Mouse (Mus musculus) retina, adult 2 months (tissue): ENCODE data around the gene Fsd1.

Experiments used
- DNase-seq: peaks from one replicate; pipeline ENCODE4 v3.0.0-alpha.2; 2012; ENCODE audit warnings: low read depth, low spot score

Gene Fsd1

DNA sequence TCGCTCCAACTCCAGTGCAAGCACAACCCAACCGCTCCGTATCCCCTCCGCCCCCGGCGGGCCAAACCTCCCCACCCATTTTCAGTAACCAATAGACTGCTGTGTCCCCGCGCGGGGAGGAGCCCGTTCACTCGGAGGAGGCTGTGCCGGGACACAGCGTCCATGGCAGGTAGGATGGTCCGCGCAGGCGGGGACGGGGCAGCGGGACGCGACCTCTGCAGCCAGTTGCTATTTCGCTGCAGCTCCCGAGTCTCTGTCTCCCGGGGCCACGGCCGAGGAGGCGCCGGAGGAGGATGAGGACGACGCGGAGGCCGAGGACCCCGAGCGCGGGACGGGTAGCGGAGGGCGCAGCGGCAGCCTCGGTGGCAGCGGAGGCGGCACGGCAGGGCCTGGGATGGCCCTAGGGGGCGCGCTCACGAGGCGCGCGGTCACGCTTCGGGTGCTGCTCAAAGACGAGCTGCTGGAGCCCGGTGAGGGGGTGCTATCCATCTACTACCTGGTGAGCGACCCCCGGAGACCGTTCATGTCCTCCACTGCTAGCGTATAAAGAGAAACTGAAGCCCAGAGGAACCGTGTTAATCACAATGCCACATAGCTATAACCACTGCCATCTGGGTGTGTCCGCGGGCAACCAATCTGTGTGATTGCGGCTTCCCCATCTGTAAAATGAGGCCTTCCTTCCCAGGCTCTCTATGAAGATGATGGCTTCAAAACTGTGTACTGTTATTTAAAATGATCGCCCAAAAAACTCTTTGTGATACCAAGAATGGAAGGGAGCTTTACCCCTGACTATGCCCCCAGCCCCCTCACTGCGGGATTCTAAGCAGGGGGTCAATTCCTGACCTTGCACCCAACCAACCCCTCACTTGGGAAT lies 23.0 kb downstream of the Fsd1 start:
- peak; percentile 57 for DNase-seq

DNA sequence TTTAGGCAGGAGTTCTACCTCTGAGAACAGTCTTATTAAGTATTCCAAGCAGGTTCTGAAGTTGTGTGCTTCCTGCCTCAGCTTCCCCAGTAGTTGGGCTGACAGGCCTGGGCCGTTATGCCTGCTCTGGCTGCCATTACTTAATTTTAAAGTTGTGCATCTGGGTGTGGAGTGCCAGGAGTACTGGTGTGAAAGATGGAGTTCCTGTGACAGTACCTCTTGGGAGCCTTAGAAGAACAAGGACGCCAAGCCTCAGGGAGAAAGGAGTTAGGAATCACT lies 23.6 kb downstream of the Fsd1 start:
- DNase-seq = no peak

DNA sequence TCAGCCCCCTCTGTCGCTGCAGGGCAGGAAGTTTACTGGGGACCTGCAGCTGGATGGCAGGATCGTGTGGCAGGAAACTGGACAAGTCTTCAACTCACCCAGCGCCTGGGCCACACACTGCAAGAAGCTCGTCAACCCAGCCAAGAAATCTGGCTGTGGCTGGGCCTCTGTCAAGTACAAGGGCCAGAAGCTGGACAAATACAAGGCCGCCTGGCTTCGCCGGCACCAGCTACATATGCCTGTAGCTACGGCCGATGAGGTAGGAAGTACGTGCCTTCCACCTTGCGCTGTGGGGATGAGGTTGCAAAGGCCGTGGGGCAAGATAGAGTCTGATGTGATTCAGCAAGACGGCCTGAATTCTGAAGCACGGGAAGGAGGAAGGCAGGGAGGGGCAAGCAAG lies 23.9 kb downstream of the Fsd1 start:
- DNase-seq = no peak

DNA sequence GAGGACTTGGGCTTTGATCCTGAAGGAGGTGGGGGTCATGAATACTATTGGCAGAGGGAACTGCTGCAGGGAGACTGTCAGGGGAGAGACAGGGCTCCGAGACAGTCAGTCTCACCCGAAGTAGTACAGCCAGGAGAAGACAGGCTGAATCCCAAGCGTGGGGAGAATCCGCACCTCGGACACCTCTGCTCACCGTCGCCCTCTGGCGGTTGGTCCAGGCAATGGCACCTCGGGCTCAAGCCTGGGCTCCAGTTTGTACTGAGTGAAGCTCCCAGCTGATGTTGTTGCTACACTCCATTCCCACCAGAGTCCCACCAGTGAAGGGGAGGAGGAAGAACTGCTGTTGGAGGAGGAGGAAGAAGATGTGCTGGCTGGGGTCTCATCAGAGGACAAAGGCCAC lies 24.4 kb downstream of the Fsd1 start:
- no peak for DNase-seq

DNA sequence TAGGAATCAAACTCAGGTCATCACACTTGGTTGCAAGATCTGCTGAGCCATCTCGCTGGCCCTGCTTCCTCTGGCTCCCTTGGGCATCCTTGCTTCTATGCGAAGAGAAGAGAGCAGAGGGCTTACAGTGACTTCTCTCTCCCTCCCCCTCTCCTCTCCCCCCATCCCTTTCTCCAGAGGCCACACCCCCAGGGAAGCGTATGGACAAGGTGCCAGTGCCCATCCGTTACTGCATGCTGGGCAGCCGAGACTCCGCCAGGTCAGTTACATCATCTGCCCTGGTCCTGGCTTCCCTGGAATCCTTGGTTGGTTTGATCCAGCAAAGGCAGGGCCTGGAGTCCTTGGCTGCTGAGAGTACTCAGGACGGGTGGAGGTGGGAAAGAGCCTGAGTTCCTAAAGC lies 25.1 kb downstream of the Fsd1 start:
- DNase-seq = no peak

DNA sequence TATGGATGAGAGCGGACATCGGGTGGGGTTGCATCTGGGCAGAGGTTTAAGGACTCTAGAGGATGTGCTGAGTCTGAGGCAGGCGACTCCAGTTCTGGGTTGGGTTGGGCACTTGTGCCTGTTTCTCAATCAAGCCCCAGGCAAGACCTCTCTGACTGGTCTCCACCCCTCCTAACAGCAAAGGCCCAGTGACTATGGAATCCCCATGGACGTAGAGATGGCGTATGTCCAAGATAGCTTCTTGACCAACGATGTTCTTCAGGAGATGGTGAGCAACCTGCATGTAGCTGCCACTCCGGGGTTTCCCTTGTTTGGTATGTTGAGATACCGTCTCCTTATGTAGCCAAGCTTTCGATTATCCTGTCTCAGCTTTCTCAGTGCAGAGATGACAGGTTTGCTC lies 29.0 kb downstream of the Fsd1 start:
- no peak for DNase-seq

DNA sequence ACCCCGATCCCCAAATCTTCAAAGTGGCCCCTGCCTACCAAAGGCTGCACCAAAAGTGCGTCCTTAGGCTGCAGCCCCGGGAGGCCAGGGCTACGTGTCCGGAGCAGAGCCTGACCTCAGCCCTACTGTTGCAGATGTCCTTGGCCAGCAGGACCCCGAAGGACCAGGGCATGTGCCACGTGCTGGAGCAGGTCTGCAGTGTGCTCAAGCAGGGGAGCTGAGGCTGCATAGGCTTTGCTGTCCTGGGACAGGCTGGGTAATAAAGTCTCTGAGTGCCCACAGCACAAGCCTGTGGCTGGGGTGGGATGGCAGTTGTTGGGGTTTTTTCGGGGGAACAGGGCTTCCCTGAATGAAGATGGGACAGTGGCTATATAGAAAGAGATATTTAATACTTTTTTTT lies 30.1 kb downstream of the Fsd1 start:
- no peak for DNase-seq

DNA sequence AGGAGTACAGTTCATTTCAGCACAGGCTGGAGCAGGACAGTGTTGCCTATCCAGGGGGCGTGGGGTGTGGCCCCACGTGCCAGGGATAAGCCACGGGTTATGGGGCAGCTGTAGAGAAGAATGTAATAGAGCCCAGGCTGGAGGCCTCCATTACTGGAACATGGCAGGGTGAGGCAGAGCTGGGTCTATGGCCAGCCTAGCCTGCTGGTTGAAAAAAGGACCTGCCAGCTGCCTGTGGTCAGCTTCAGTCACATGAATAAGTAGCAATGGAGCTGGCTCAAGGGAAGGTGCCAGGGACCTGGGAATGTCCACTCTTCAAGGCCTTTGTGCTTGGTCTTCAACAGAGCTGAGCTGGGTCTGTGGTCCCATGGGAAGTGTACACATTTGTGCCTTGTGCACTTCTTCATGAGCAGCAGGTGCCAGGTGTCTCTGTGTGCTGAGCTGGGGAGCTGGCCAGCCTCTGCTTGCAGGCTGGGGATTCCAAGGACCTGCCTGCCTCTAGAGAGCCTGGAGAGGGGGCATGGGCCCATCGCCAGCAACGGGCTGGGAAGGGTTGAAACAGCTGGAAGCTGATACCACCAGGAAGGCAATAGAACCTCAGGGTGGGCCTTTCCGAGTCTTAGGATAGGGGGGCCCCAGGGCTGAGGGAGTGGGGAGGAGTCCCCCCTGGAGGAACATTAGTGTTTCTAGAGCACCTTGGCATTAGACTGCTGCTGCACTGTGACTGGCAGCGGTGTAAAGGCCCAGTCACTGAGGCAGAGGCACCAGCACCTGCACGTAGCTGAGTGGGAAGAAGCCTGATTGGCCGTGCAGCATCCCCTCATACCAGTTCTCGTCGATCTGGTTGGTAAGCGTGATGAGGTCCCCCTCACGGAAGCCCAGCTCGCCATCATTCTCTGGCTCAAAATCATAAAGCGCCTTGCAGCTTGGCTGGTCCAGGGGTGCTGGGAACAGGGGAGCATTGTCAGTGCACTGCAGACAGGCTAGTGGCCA lies 30.8 kb downstream of the Fsd1 start:
- no peak for DNase-seq

DNA sequence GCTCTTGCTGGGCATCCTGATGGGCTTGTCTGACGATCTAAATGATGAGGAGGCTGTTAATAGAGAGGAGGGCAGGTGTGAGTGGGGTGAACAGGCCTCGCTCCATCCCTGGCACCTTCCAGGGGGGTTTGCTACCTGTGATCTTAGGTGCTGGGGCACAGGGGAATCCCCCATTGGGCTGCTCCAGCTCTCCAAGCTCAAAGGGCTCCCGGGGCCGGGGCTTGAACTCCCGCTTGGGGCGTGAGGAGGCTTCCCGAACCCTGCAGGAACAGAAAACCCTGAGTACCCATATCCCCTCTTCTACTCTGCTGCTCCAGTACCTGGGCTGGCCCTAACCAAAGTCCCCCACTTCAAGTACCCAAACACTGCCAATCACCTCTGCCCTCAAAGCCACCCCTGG lies 31.5 kb downstream of the Fsd1 start:
- no peak for DNase-seq

DNA sequence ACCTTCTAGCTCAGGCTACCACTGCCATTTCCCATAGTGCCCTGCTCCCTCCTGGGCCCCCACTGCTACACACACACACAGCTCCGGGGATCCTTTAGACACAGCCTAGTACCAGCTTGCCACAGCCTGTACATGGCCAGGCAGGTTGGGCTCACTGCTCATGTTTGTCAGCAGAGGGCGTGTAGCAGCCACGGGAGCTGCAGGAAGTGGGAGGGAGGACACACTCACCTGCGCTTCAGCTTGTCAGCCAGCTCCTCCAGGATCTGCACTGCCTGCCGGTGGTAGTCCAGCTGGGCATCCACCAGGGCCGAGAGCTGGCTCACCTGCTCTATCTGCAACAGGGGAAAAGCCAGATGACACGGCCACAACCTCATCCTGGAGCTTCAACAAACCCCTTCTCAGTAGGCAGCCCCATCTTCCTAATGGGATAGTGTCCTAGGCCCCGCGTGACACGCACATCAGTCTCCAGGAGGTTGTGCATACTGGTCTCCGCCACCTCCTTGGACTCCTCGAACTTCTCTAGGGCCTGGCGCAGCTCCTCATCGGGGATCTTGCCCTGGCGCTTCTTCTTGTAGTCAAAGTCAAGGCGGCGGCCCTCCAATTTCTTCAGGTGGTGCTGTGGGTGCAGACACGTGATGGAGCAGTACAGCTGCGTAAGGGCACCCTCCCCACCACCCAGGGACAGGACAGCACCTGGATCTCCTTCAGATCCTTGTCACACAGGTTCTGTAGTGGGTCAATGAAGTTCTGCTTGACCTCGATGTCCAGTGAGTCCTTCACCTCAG lies 32.2 kb downstream of the Fsd1 start:
- DNase-seq = no peak

DNA sequence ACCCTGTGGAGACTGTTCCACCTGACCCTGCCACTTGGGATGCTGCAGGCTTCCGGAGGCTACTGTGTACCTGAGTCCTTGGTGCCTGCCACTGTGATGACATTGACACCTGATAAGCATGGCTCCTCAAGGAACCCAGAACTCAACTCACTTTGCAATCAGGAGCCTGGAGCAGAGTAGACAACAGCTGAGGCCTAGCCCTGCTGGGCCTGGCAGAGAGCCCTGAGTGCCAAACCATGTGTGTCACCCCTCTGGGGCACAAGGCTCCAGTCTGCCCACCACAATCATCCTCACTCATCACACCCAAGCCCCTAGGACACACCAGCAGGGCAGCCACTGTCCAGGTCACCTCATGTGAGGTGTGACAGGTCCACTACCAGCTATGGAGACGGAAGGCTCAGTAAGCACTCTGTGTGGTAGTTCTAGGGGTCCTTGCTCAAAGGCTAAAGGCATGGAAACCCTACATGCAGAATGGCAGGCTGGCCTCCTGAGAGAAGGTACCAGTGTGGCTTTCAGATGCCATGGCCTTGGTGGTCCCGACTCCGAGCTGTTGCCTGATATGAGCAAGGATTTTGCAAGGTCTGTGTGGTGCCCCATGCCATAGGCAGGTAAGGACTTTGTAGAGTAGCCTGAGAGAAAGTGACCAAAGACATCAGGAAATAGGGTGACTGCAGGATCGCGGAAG lies 34.2 kb downstream of the Fsd1 start:
- DNase-seq = no peak

DNA sequence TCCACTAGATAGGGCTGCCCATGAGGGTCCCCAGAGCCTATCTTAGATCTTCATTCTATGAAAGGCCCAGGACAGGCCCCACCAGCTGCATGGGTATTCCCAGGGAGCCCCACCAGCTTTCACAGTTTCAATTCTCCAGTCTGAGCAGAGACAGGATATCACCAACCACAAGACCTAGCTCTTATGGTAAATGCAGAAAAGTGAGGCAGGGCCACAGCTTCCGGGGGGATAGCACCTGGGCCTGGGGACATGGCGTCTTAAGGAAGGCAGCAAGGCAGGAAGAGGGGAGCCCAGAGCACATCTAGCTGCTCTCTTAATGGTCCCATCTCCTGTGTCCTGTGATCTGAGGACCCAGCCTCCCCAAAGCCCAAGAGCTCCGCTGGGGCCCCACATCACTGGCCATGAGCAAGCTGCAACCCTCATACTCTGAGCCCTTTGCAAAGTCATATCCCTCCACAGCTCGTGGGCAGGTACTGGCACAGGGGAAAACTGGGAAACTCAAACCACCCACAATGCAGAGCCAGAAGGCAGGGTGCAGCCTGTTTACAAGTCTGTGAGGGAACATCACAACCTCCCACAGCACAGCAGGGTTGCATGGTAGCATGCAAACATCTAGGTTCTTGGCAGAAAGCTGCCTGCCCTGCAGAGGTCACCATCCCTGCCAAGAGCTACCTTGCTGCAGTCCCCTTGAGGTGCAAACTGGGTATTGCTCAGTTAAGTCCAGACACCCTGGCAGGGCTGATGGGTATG lies 35.0 kb downstream of the Fsd1 start:
- no peak for DNase-seq

DNA sequence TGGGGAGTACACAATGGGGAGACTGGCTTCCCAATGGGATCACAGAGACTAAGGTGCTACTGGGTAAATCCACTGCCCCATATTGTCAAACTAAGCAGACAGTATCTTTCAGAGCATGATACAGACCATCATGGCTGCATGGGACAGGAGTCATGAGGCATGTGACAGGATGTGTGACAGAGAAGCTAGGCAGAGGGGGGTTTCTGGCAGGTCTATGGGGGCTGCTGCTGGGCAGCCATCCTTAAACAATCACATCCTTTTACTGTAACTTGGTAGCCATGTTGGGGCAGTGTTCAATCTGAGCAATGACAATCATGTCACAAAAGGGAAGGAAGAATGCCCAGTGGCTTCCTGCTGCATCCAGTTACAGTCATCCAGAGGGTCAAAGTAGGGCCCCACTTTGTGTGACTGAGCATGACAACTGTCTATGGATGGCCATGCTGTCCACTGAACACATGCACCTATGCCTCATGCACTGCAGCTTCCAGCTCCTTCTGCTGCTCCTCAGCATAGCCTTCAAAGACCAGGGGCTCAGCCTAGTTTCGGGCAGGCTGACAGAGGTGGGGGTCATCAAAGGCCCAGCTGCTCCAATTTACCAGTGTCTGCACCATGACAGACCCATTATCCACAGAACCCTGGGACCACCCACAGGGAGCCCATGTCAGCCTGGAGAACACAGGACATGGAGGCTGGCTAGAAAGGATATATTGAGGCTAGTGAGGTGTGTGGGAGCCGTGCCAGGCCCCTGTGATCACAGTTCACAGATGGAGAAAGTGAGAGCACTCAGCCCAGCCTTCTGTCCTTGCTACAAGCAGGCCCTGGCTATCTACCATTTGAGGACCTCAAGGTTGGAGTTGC lies 36.1 kb downstream of the Fsd1 start:
- DNase-seq = no peak

DNA sequence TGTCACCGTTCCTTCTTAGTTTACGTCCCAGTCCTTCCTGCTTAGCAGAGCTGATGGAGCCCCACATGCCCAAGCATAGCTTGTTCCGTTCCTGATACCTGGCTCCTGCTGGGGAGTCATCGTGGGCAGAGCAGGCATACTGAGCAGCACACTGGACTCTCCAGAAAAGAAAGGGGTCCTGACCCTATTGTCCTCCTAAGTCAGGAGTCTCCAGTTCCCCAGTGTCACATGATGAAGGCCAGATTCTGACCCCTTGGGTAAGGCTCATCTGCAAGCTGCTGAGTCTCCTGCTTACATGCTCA lies 36.6 kb downstream of the Fsd1 start:
- no peak for DNase-seq

DNA sequence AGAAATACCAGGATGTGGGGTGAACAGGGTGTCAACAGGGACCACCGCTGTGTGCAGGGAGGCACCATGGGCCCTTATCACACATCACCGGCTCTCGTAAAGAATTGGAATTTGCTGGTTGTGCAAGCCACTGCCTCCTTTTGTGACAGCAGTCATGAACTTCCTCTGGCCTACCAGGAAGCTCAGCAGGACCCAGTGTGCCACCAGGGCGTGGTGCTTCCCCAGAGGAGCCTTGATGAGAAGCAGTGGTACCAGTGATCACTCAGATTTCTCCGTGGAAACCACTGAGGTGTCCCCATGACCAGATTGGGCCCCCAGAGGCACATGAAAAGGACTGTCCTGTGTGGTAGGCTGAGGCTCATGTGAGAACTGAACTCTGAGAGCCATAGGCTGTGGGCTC lies 37.1 kb downstream of the Fsd1 start:
- DNase-seq = no peak

DNA sequence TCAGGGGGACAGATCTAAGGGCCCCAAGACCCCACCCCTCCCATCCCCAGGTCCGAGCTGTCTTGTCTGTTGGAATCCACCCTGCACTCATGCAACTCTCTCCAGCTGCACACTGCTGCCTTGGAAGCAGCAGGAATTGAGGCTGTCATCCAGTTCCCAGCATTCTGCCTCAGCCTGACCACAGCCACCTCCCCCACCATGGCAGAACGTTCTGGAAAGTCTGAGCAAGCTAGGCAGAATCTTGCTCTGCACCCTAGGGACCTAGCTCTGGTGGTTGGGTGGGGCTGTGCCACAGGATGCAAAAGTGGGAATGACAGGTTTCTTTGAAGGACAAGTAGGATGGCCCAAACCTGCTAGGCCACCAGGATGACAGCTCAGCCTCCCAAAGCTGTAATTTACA lies 38.2 kb downstream of the Fsd1 start:
- DNase-seq = no peak

DNA sequence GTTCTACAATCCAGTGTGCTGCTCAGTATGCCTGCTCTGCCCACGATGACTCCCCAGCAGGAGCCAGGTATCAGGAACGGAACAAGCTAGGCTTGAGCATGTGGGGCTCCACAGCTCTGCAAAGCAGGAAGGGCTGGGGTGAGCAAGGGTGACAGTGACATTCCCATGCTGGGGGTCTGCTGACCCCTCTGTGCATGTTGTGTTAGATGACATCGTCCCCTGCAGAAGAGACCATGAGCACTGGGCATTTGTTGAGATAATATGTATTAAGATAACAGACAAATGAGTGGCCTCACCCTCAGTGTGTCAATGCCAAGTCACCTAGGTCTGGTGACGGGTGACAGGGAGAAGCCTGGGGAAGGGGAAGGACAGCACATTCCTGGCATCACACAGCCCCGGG lies 38.6 kb downstream of the Fsd1 start:
- DNase-seq = no peak

DNA sequence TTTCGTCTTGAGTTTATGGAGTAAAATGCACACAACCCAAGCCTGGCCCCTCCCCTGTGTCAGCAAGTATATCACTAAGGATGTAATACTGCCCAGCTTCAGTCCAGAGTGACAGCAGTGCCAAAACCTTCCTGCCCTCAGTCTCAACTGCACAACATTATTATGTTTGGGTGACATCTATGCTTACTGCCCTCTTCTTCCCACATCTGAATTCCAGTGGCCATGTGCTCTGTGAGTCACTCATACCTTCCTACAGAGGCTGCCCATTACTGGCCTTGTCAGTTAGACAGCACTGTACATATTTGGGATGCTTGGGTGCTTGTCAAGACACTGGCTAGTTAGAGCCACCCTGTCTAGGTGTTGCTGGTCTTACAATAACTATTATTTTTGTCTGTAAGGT lies 40.0 kb downstream of the Fsd1 start:
- no peak for DNase-seq

DNA sequence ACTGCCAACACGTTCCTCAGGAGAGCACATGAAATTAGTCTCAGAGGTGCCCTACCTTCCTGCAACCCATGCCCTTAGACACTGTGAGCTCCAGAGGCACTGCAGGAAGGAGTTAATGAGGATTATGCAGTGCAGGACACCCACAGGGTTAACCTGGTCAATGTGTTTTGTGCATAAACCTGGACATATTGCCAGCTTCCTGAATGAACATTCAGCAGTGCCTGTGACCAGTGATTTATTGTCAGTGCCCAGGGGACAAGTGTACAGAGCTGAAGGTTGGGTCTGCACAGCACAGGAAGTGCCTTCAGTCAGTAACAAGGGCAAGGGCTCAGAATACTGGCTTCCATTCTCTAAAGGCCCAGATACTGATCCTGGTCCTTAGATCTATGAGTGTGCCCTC lies 40.6 kb downstream of the Fsd1 start:
- no peak for DNase-seq

DNA sequence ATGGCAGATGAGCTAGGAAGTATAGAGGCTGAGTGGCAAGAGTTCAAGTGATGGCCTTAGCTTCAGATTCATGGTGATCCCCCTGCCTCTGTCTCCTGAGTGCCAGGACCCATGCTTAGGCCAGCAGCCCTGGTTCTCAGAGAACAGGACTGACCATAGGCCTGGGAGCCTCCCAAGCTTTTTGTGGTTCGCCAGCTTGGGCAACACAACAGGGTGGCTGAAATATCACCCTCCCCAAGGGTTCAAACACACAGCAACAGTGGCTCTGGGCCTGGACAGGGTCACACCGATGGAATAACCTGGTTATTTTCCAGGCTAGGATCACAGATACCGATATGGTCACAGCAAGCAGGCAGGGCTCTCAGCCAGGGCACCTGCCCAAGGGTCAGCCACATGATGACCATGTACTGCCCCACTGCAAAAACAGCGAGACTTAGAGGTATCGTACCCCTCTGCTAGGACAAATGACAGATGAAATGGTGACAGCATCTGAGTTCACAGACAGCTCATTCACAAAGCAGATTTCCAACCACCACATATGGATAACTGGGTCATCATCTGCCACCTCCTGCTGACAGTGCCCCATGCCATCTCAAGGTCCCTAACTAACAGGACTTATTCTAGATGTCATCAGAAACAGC lies 41.6 kb downstream of the Fsd1 start:
- DNase-seq = no peak
